ENCODE assay signal across 10 mouse cellular contexts in the genomic region with DNA sequence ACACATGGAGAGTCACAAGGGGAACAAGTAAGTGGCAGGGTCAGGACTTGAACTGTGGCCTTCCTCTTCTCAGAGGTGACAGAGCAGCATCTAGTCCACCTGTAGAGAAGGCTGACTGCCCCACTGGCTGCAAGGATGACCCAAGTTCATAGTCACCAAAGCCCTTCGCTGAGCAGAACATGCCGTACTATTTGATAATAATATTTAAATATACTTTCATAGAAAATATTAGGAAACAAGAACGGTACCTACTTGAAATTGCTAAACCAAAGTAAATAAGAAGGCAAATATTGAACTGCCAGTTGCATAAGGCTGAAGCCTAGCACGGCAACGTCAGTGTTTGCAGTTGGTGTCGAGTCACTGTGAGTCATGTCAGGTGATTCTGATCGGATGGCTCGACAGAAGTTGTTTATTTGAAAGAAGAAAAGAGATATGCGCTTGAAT.
DNase-seq lines count a peak whose midpoint lies in the region; ATAC-seq and TF ChIP-seq lines count a peak whose summit lies in the region.
"Had no signal": no experiment of that assay in that cellular context is flagged by ENCODE, and none has a peak within 500 bp of the region (broad histone marks: within the 10 kb centered on the region; RNA-seq: fewer than 3 reads in every experiment).

No protein-coding gene starts in this region.

- peak overlapping the region; percentile 97 for H3K27ac ChIP-seq in liver, postnatal 0 days (ENCODE audit: low read depth)
- peak overlapping the region; percentile 90 for H3K27ac ChIP-seq in small intestine, adult 2 months (ENCODE audit: insufficient read depth, low read depth, low read length)
- H3K27ac ChIP-seq: heart, embryonic 15.5 days; limb, embryonic 13.5 days had no signal

- ATAC-seq in common myeloid progenitor, adult 5-6 weeks (replicated peaks; ENCODE audit: low read depth, poor library complexity, severe bottlenecking) = peak; percentile 49
- ATAC-seq in liver, postnatal 0 days = peak; percentile 77
- ATAC-seq in monocyte, adult 5-6 weeks (replicated peaks; ENCODE audit: insufficient number of reproducible peaks, low FRiP score, low TSS enrichment, poor library complexity, severe bottlenecking) = no peak

- 0 out of 2 replicates have a peak overlapping the region, but pooled peaks have one; percentile 22 for H3K9ac ChIP-seq in liver, postnatal 0 days (replicated peaks)
- H3K9ac ChIP-seq: heart, embryonic 15.5 days; limb, embryonic 13.5 days had no signal

- H3K4me2 ChIP-seq in liver, postnatal 0 days (ENCODE audit: low read depth, low read length) = no peak overlapping the region
- H3K4me2 ChIP-seq: heart, embryonic 15.5 days; limb, embryonic 13.5 days had no signal

- WGBS in liver, postnatal 0 days (ENCODE audit: insufficient replicate concordance) = 37% methylated on average over 9 of the region's 9 CpGs
- WGBS in small intestine, adult 2 months = 29% methylated on average over 9 of the region's 9 CpGs

- peak; percentile 4 to 28 for DNase-seq in B cell, adult 2 months
- DNase-seq in liver, postnatal 0 days = peak; percentile 49
- no peak for DNase-seq in frontal cortex, adult 2 months (ENCODE audit: extremely low spot score in 1 of 2, low spot score in 1 of 2)
- DNase-seq in layer of hippocampus, adult 8-10 months (ENCODE audit: low spot score in 2 of 2) = no peak
- DNase-seq: cerebellum, adult 9-10 months had no signal

- TF ChIP-seq EP300 in liver, postnatal 0 days (IDR thresholded peaks at IDR 0.05; ENCODE audit: low read depth) = peak; percentile 96

- H3K4me1 ChIP-seq in liver, postnatal 0 days (ENCODE audit: insufficient read depth) = peaks cover 23% of the 10 kb centered on the region
- H3K4me1 ChIP-seq in small intestine, adult 2 months (ENCODE audit: control insufficient read depth, insufficient read depth, insufficient read length, low read length) = peaks cover 38% of the 10 kb centered on the region

- no peak for TF ChIP-seq CTCF in liver, postnatal 0 days (IDR thresholded peaks at IDR 0.05; ENCODE audit: low read depth)
- TF ChIP-seq CTCF in small intestine, adult 2 months (IDR thresholded peaks at IDR 0.05; ENCODE audit: extremely low read depth, insufficient read length, insufficient replicate concordance, low read depth, low read length) = no peak

- H3K4me3 ChIP-seq in liver, postnatal 0 days (ENCODE audit: low read depth, low read length) = no peak overlapping the region
- H3K4me3 ChIP-seq in small intestine, adult 2 months (ENCODE audit: low read depth, low read length) = no peak overlapping the region
- H3K4me3 ChIP-seq: heart, embryonic 15.5 days; limb, embryonic 13.5 days had no signal

- TF ChIP-seq POLR2A in small intestine, adult 2 months (IDR thresholded peaks at IDR 0.05; ENCODE audit: low read depth, low read length) = no peak

- H3K36me3 ChIP-seq in liver, postnatal 0 days (replicated peaks; ENCODE audit: insufficient read depth, low read length) = no peaks in the 10 kb centered on the region
- no peaks in the 10 kb centered on the region for H3K36me3 ChIP-seq in small intestine, adult 2 months (ENCODE audit: control insufficient read depth, insufficient read depth, low read length)
- H3K36me3 ChIP-seq: limb, embryonic 13.5 days had no signal

- H3K9me3 ChIP-seq in liver, postnatal 0 days (ENCODE audit: low read length) = no peaks in the 10 kb centered on the region
- H3K9me3 ChIP-seq: heart, embryonic 15.5 days; limb, embryonic 13.5 days had no signal

- H3K27me3 ChIP-seq in liver, postnatal 0 days (ENCODE audit: insufficient read depth, low read length) = no peaks in the 10 kb centered on the region
- no peaks in the 10 kb centered on the region for H3K27me3 ChIP-seq in small intestine, adult 2 months (ENCODE audit: control insufficient read depth, insufficient read depth, low read length)
- H3K27me3 ChIP-seq: heart, embryonic 15.5 days; limb, embryonic 13.5 days had no signal

Comparison
In these comparisons a context has a peak if more than half of its experiments do, and no peak if none do; other contexts are left out.
1. DNase-seq: peak in B cell, adult 2 months (2 of 2) and liver, postnatal 0 days (single experiment); none in frontal cortex, adult 2 months (0 of 2) and layer of hippocampus, adult 8-10 months (0 of 2).